In genomic region chr2:59599338-59600111, GRCm38 (mm10) we compare ENCODE assay signal across 8 mouse cellular contexts. TPM values are rescaled to one million over a fixed set of nuclear protein-coding genes. Genes with fewer than 3 reads are reported as not detected.
DNase-seq lines count a peak whose midpoint lies in the region; ATAC-seq and TF ChIP-seq lines count a peak whose summit lies in the region.

No protein-coding gene starts in this region.

- no peak overlapping the region for H3K4me2 ChIP-seq in hindbrain, embryonic 11.5 days (replicated peaks; ENCODE audit: low read depth, low read length)
- H3K4me2 ChIP-seq in limb, embryonic 12.5 days = peak overlapping the region; percentile 41

- H3K4me1 ChIP-seq in hindbrain, embryonic 11.5 days (replicated peaks; ENCODE audit: control insufficient read depth, insufficient read depth, low read length) = no peaks in the 10 kb centered on the region
- peaks cover 57% of the 10 kb centered on the region for H3K4me1 ChIP-seq in limb, embryonic 12.5 days (replicated peaks)

- WGBS in hindbrain, embryonic 11.5 days = 38% methylated on average over 7 of the region's 7 CpGs
- WGBS in limb, embryonic 12.5 days = 3% methylated on average over 7 of the region's 7 CpGs

- no peak for TF ChIP-seq CTCF in layer of hippocampus, adult 2 months (conservative IDR thresholded peaks at IDR 0.05)
- no peak for TF ChIP-seq CTCF in left cerebral cortex, adult 2 months (IDR thresholded peaks at IDR 0.05)

- H3K27ac ChIP-seq in layer of hippocampus, adult 2 months = 0 out of 2 replicates have a peak overlapping the region, but pooled peaks have one; percentile 11
- H3K27ac ChIP-seq in hindbrain, embryonic 11.5 days (ENCODE audit: low read depth, low read length) = no peak overlapping the region
- H3K27ac ChIP-seq in limb, embryonic 12.5 days = peak overlapping the region; percentile 94
- H3K27ac ChIP-seq in left cerebral cortex, adult 2 months = no peak overlapping the region

- no peak for DNase-seq in layer of hippocampus, adult 2 months (ENCODE audit: low spot score in 2 of 2)
- DNase-seq in layer of hippocampus, adult 18-20 months (ENCODE audit: low spot score in 2 of 2) = no peak
- peak; percentile 73 for DNase-seq in embryo, embryonic 10 days (ENCODE audit: low spot score)
- DNase-seq in hindbrain, embryonic 11.5 days (ENCODE audit: low spot score) = peak; percentile 45
- peak; percentile 83 for DNase-seq in retina, postnatal 1 day
- DNase-seq in left cerebral cortex, adult 2 months (ENCODE audit: extremely low spot score in 1 of 2, low spot score in 2 of 2) = no peak
- DNase-seq in urinary bladder, postnatal 14 days (ENCODE audit: low spot score) = no peak

- H3K27me3 ChIP-seq in hindbrain, embryonic 11.5 days (ENCODE audit: control insufficient read depth, insufficient read depth, low read length) = no peaks in the 10 kb centered on the region
- H3K27me3 ChIP-seq in limb, embryonic 12.5 days = no peaks in the 10 kb centered on the region

- ATAC-seq in hindbrain, embryonic 11.5 days (ENCODE audit: low FRiP score) = 0 out of 2 replicates have a peak, but pooled peaks have one; percentile 33
- ATAC-seq in limb, embryonic 12.5 days (ENCODE audit: insufficient number of reproducible peaks, insufficient read depth, low FRiP score, low TSS enrichment, low read depth) = peak; percentile 89

- no peak overlapping the region for H3K9ac ChIP-seq in hindbrain, embryonic 11.5 days (ENCODE audit: low read depth, low read length)
- no peak overlapping the region; the same call in 1 of the 2 replicates for H3K9ac ChIP-seq in limb, embryonic 12.5 days (replicated peaks)

- no peak overlapping the region for H3K4me3 ChIP-seq in layer of hippocampus, adult 2 months
- no peak overlapping the region for H3K4me3 ChIP-seq in hindbrain, embryonic 11.5 days (ENCODE audit: low read depth, low read length)
- peak overlapping the region; percentile 6; the same call in 1 of the 2 replicates for H3K4me3 ChIP-seq in limb, embryonic 12.5 days (replicated peaks)
- H3K4me3 ChIP-seq in left cerebral cortex, adult 2 months = no peak overlapping the region

- no peaks in the 10 kb centered on the region for H3K36me3 ChIP-seq in hindbrain, embryonic 11.5 days (ENCODE audit: control insufficient read depth, insufficient read depth, low read length)
- no peaks in the 10 kb centered on the region for H3K36me3 ChIP-seq in limb, embryonic 12.5 days

- intact Hi-C loops in left cerebral cortex, adult 2 months (cut with DNase I) = no loop called here

- H3K9me3 ChIP-seq in hindbrain, embryonic 11.5 days (ENCODE audit: control insufficient read depth, low read length) = no peaks in the 10 kb centered on the region
- no peaks in the 10 kb centered on the region for H3K9me3 ChIP-seq in limb, embryonic 12.5 days

RNA-seq across cellular contexts. Expression of gene Tanc1, which starts 12.3 kb away (rescaled TPM):
- 100 to 1,000 TPM; 118 to 124 TPM for total RNA-seq in layer of hippocampus, adult 2 months (2021)
- total RNA-seq in layer of hippocampus, adult 18-20 months (2021) = 100 to 1,000 TPM; 109 to 114 TPM
- polyA plus RNA-seq in hindbrain, embryonic 11.5 days (2014; fragmentation: Nextera tagmentation; extraction: Ambion mirVana) = 11.2 and 12.2 TPM in 2 replicates
- 60.7 and 70.6 TPM in 2 replicates for polyA plus RNA-seq in limb, embryonic 12.5 days (2016; fragmentation: Nextera tagmentation; extraction: Ambion mirVana)
- total RNA-seq in left cerebral cortex, adult 2 months (2021) = 10 to 100 TPM; 26.3 to 32.3 TPM

Comparison
In these comparisons a context has a peak if more than half of its experiments do, and no peak if none do; other contexts are left out.
1. DNase-seq: peak in embryo, embryonic 10 days (single experiment), hindbrain, embryonic 11.5 days (single experiment) and retina, postnatal 1 day (single experiment); none in layer of hippocampus, adult 2 months (0 of 2), layer of hippocampus, adult 18-20 months (0 of 2), left cerebral cortex, adult 2 months (0 of 2) and urinary bladder, postnatal 14 days (single experiment).
2. H3K27ac ChIP-seq: peak in layer of hippocampus, adult 2 months (single experiment) and limb, embryonic 12.5 days (single experiment); none in hindbrain, embryonic 11.5 days (single experiment) and left cerebral cortex, adult 2 months (single experiment).